Mouse (Mus musculus) heart, adult 8-10 months (tissue): Measurements from ENCODE around the gene Pcsk7. TPM values are rescaled to one million over a fixed set of nuclear protein-coding genes. Genes with fewer than 3 reads are reported as not detected.

Source experiments
- DNase-seq: peaks from one replicate; pipeline ENCODE4 v3.0.0; 2022; ENCODE audit warnings: low spot score
- total RNA-seq, 4 experiments: library from RNA; stranded (reverse); gene quantifications; 2 replicates each; pipeline ENCODE4 v1.2.4; 2022

Pcsk7 gene
- 10 to 100 TPM; 12.9 to 15.7 (median 14.6) TPM for total RNA-seq

DNA sequence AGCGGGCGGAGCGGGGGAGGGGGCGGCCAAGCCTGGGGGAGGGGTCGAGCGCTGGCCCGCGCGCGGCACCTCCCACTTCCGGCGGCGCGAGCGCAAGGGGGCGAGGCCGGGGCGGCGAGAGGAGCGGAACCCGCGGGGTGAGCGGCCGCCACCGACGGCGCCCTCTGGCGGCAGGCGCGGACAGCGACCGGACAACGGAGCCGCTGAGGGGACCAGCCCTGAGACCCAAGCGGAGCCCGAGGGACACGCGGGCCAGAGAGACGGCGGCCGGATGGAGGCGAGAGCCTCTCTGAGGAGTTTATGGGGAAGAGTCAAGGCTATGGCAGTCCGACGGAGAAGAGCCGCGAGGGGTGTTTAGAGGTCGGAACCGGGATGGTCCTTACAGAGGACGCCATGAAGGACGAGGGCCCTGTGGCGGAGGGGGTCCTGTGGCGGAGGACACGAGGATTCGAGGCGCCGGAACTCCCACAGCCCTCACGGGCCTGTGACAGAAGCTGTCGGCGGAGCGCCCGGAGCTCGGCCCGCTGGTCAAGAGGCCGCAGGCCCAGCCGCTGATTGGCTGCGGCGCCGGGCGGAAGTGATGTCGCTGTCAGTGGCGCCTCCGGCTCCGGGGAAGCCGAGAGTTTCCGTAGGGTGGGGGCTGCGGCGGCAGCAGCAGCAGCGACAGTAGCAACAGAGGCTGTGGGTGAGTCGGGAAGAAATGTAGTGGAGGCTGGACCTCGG lies at the start of gene Pcsk7, which contains the start of gene Rnf214:
Pcsk7 (plus strand) TSS at position 143 of the 723 bp plus-strand sequence.
Rnf214 (minus strand) TSS at position 557 of the 723 bp plus-strand sequence.
- DNase-seq, result peak; percentile 91

DNA sequence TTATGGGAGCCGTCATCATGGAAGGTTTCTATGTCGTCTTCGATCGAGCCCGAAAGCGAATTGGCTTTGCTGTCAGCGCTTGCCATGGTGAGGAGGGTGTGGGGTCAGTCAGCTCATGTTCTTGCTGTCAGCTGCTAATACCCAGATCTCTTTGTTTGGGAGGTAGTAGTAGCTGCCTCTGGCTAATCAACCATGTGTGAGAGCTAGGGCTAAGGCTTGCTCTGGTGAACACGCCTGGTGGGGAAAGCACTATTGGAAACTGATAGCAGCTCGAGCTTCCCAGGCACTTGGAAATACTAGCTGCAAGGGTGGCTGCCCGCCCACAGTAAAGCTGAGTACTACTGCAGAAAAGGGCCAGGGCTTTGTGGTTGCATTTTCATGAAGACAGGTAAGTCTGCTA lies 46.9 kb upstream of the Pcsk7 start:
- no peak for DNase-seq

DNA sequence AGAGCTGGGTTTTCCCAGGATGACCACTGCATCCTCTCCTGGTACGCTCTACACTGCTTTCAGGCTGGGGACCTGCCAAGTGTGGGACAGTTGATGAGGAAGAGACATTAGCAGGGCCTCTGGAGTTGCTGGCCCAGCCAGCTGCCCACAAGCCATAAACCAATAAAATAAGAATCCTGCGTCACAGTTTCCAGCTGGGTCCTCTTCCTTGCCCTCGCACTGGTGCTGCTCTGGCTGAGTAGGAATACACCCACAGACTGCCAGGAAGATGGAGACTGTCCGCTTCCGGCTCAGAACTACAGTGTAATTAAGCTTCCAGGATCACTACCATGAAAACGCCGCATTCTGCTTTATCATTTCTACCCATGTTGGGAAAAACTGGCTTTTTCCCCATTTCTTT lies 44.5 kb upstream of the Pcsk7 start:
- DNase-seq, result no peak

DNA sequence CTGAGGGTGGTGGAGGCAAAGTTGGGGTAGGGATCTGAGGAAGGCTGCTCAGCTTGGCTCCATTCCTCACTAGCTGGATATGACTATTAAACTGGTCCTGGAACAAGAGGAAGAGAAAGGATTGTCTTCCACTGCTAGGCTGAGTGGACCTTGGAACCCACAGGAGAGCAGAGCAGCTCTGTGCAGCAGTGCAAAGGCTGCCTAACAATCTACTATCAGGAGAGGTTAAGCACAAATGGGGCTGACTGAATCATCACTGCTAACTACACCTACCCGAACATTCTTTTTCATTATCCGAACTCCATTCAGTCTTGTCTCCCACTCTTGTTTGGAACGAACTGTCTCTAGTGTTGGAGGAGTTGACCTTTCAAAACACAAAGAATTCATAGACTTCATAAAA lies 37.1 kb upstream of the Pcsk7 start:
- no peak for DNase-seq

DNA sequence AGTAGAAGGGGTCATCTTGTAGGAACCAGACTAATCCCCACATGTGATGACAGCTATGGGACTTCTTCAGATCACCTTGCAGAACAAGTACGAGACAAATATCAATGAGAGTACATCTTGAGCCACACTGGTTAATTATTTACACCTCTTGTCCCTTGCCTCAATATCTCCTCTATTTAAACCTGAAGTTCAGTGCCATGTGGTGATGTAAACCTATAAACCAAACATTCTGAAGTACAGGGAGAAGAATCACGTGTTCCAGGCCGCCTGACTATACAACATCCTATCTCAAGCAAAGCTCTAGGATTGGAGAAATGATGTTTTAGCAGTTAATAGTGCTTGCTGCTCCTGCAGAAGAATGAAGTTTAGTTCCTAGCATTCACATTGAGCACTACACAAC lies 36.0 kb upstream of the Pcsk7 start:
- DNase-seq, result no peak

DNA sequence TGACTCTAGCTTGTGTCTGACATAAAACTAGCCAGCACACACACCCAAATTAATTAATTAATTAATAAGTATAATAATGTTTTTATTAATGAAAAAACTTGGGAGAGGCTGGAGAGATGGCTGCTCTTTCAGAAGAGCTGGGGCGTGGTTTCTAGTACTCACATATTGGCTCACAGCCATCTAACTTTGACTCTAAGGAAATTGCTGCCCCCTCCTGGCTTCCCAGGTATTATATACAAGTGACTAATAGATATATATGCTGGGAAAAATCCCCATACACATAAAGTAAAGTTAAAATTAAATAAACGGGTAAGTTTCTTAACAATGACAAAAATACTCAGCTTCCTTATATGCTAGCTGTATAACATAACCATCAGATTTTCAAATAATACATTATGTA lies 28.4 kb upstream of the Pcsk7 start:
- DNase-seq, result peak; percentile 33

DNA sequence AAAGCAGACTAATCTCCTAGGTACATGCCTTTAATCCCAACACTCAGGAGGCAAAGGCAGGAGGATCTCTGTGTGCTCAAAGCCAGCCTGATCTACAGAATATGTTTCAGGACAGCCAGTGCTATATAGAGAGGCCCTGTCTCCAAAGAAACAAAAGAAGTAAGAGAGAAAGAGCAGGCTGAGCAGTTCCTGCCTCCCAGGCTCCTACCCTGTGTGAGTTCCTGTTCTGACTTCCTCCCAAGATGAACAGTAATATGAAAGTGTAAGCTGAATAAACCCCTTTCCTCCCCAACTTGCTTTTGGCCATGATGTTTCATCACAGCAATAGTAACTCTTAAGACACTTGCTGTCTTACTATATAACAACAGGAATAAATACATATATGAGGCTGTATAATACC lies 12.6 kb upstream of the Pcsk7 start:
- no peak for DNase-seq

DNA sequence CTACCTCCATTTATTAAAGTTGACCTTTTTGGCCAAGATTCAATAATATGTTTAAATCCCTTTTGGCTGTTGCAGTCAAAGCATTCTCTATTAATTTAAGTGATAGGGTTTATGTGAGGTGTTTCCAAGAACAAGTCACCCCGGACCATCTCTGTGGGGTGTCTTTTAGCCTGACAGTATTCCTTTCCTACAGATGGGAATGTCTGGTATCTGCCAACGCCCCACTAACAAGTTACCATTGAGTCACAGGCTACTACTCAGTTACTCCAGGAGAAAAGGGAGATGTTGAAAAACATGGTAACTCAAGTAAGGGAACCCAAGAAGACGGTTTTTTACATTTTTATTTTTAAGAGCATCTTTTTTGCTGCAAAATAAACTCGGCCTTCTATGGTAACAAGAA lies 1.1 kb upstream of the Pcsk7 start:
- no peak for DNase-seq

DNA sequence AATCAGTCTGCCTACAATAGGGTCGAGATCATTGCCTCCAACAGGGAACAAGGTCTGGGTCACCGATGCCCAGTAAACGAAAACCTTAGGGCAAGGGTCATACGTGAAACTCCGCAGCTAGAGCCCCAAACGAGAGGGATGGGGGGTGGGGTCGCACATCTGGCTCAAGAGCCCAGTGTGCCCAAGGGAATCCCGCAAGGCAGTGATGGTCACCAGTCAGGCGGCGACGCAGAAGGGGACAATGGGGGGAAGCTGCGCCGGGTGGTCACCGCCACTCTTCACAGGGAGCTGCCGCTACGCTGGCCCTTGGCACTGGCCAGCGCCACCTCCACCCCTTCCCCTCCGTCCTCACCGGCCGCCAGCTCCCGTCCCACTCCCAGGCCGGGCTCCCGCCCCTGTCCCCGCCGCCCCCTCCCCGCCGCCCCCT lies 473 bp upstream of the Pcsk7 start:
- DNase-seq, result no peak

DNA sequence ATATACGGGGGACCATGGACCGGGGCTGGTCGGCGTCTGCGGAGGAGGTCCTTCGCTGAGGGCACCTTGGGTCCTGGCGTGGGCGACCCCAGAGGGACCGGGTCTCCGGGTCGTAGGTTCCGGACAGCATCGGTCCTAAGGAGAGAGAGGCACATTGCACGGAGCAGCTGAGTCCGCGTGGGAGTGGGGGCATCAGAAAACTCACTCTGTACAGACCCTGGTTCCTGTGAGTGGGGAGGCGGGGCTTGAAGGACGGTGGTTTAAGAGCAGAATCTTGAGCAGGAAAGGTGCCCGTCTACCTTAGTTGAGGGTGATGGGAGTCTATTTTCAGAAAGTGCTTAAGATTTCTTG lies 756 bp downstream of the Pcsk7 start:
- DNase-seq, result peak; percentile 19

DNA sequence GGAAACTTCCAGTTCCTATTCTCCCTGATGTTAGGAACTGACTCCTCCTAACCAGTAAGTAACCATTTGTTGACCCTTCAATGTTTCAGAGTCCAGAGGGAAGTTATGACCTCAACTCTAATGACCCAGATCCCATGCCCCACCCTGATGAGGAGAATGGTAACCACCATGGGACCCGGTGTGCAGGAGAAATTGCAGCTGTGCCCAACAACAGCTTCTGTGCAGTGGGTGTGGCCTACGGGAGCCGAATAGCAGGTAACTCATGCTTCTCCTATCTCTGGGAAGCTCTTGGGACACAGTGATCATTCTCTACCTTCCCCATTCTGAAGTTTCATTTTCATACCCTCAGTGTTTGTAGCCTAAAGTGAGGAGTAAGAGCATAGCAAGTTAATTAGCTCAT lies 4.7 kb downstream of the Pcsk7 start:
- no peak for DNase-seq

DNA sequence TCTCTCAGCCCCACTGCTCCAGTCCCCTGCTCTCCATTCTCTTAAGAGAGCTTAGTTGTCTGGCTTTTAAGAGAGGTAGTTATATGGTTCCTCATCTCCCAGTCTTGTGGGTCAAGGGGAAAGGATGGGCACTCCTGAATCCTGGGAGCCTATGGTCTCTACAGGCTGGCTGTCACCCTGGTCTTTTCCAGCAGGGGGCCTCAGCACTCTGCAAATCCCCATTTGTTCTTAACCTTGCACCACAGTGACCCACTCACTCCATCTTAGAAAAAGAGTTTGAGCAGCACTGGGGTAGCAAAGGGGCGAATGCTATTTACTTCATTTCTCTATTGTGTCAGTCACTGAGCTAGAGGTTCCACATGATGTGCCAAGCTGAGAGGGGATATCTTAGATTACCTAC lies 5.4 kb downstream of the Pcsk7 start:
- DNase-seq, result peak; percentile 42

DNA sequence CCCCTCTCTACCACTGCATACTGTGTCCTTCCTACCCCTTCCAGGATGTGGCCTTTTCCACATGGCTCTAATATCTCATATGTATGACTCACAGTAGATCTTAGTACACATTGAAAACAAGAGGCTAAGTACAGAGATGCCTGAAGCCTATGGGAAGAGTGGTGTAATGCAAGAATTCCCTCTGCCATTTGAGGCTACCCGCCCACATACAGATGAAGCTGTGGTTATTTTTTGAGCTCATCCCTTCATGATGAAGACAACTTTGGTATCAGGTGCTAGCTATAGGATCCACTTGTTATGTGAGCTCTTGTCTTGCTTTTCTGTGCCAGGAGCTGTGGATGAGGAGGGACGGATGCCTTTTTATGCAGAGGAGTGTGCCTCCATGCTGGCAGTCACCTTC lies 9.4 kb downstream of the Pcsk7 start:
- no peak for DNase-seq

DNA sequence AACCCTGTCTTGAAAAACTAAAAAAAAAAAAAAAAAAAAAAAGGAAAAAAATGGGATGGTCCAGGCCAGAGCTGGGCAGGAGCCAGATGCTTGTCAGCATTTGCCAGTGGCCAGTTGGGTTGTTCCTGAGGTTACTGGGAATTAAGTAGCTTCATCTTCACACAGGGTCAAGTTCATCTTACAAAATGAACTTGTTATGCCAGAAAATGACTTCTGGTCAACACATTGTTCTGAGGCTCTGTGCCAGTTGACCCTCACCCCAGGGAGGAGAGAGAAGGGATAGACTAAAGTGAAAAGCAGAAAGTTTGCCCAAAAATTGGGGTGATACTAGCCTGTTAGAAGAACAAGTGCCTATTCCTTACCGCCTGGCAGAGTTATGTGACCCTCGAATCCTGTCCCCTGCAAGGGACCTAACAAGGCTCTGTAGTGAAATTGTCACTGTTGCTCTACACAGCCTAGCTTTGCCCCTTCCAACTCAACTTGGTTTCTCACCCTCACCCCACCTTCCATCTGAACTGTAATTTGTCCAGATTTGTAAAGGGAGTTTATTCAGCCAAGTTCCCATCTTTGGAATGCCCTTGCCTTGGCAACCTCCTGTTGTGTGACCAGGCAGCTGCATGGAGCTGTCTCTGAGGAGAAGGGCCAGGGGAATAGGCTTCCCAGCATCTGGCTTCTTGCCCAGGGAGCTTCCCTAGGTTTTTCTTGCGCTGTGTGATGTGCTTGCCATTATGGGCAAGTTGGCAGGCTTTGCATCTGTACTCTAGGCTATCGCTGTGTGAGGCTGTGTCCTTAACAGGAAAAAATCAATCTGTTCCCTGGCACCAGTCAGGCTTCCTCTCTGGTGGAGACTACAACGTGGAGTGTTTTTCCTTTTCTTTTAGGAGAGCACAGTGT lies 11.0 kb downstream of the Pcsk7 start:
- DNase-seq, result peak; percentile 49

DNA sequence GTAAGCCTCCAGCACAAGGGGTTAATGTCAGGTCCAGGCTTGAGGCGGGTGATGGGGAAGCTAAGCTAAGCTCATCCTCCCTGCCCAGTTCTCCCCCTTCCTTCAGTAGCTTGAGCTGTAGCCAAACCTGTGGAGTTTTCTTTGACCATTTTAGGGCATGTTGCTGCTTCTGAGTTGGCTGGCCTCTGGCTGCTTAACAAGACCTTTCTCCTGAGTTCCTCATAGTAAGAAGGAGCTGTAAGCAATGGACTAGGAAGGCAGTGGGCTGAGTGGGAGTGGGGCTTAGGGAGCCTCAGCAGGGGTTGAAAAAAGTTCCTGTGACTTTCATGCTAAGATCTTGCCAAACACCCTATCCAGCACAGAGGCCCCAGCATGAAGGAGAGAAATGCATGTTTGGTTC lies 13.6 kb downstream of the Pcsk7 start:
- no peak for DNase-seq

DNA sequence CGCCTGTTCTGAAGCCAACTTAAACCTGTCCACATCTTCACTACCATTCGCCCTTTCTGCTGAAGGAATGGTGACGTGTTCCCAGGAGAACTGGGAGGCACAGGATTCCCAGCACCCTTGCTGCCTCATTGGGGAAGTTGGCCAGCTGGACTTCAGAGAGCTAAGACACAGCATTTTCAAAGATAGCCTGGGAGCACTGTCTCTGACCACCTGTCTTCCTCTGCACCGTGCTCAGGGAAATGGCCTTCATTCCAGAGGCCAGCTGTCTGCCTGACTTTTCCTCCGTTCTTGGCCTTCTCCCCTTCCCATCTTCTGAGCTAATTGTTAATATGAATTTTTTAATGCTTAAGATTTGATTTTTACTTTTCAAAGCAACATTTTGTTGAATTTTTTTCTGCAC lies 23.0 kb downstream of the Pcsk7 start:
- DNase-seq, result no peak

DNA sequence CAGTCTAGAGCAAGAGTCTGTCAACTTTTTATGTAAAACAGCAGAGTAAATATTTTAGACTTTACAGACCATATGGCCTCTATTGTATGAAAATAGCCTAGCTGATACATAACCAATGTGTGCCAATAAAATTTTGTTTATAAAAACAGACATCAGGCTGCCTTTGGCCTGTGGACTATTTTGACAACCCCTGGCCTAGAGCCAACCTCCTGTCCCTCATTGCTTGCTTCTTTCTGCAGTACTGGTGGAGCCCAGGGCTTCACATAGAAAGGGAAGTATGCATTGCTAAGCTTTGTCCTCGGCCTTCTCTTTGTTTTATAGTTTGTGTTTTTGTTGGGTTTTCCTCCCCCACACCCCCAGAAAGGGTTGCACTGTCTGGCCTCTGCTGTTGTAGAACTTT lies 25.7 kb downstream of the Pcsk7 start:
- no peak for DNase-seq

DNA sequence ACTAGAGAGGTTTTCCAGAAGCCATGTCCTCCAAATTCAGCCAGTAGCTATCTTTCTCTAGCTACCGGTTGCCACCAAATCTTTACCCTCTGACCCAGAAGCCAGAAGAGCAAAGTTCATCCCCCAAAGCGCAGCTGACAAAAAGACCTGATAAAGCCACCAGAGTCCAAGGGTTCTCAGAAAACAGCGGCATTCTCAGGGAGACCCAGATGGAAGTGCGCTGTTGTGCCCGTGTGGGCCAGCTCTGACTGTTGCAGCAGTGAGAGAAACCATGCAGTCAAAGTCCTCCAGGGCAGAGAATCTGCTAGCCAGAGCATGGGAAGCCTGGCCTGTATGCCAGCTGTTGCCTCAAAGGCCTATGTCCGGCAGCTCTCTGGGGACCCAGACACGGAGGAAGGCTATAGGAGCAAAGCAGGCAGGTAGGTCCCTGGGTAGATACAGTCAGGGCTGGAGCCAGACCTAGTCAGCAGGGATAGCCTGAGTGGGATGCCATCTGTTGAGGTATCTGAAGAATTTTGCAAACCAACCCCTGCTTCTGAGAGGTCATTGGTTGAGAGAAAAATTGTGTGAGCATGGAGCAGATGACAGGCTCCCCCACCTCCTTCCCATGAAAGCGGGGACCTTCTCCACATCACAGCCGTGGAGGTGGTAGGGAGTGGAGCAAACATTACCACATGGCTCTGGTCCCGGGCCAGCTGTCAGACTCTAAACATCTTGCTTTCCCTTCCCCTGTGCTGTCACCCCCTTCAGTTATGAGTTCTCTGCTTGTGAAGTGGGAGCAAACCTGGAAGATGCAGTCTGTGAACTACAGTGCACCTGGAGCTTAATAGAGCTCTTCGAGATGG lies 26.5 kb downstream of the Pcsk7 start:
- DNase-seq, result no peak

DNA sequence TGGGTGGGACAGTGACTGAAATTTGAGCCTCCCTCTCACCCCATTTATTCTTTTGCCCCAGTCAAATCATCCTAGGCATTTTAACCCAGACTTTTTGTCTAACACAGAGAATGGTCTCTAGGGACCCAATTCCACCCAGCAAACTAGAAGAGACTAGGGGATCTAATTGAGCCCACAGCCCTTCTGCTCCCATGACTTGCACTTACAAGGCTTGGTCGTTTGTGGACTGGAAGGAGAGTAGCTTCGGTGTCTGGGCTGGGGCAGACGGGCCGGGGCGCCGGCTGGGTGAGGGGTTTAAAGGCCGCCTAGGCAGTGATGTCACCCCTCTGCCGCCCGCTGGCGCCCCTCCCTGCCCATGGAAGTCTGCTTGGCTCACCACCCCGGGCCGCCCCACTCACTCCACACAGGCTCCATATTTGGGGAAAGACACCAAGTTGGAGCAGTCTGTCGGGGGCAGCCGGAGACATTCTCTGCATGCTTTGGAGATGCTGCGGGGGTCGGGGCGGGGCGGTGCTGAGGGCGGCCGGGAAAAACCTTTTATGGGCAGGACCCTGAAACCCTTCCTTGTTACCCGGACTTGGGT lies 29.4 kb downstream of the Pcsk7 start, which contains the start of gene Tagln:
Tagln (minus strand) TSS at position 431 of the 583 bp plus-strand sequence.
- DNase-seq, result no peak

DNA sequence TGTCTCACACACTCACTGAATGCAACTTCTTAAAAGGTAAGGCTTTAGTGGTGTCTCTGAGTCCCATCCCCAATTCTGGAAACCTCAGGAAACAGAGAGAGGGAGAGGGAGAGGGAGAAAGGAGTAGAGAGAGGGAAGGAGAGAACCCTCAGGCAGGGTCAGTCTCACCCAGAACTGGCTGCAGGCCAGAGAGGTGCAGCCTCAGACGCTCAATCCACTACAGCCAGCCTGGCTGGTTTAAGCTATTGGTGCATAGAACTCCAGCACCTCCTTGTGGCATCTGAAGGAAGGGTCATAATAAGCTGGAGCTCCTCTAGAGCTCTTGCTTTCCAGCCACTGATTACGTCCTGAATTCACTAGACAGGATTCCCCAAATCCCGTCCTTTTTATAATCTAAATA lies 30.6 kb downstream of the Pcsk7 start:
- DNase-seq, result peak; percentile 61

DNA sequence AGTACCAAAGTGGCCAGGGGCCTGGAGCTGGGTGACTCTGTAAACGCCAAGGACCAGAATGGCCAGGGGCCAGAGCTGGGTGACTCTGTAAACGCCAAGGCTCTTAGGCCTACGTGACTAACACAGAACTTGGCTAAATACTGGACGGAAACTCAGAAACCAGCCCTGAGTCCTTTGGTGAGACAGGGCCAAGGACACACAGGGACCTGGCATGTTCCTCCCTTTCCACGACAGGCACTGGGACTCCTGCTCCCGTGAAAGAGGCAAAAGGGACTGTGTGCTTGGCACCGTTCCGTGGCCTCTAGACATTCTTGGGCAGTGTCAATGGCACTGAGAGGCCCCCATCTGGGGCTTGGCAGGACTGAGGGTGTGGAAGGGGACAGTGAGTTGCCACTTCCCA lies 31.8 kb downstream of the Pcsk7 start:
- DNase-seq, result peak; percentile 28
